Mouse (Mus musculus) megakaryocyte, adult 5-6 weeks (primary cell): ENCODE measurements around the gene Col5a1. TPM values are rescaled to one million over a fixed set of nuclear protein-coding genes. Genes with fewer than 3 reads are reported as not detected.

Experiments
- ATAC-seq: 2 replicates; pipeline ENCODE4 v1.8.0; 2016; ENCODE audit warnings: mild to moderate bottlenecking, inconsistent platforms; ENCODE audit not compliant: poor library complexity, severe bottlenecking
- total RNA-seq, 2 experiments: library from RNA; stranded (forward) in 1 of 2; stranded (reverse) in 1 of 2; fragments of 153-499, 151-499 nt in 1 of 2; fragments of 221-1000, 200-1000 nt in 1 of 2; gene quantifications; 2 replicates each; pipeline versions ENCODE4 v1.2.3 to v1.2.4; 2015 to 2017

The Col5a1 gene
- total RNA-seq, 2 experiments from 2014 or later: 1.1 to 2.2 TPM

GRCm38 (mm10) chr2:28031860-28032259 is 145.6 kb downstream of the Col5a1 start:
- ATAC-seq: no peak

DNA sequence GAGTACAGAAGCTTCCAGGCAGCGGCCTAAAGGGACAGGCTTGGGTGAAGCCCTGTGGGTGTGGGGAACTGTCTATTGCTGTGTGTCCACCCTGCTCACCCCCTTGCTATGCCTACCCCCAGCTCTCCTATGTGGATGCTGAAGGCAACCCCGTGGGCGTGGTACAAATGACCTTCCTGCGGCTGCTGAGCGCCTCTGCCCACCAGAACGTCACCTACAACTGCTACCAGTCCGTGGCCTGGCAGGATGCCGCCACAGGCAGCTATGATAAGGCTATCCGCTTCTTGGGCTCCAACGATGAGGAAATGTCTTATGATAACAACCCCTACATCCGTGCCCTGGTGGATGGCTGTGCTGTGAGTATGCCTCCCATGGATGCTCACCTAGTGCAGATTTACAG is 146.2 kb downstream of the Col5a1 start:
- peak; percentile 45; the same call in 1 of the 2 replicates for ATAC-seq

- ATAC-seq: no peak
These were observed 147.9 kb downstream of the Col5a1 start for GRCm38 (mm10) chr2:28034011-28034710.

- ATAC-seq: no peak
These were observed 150.6 kb downstream of the Col5a1 start for GRCm38 (mm10) chr2:28036788-28037187.

- no peak for ATAC-seq
These were observed 151.5 kb downstream of the Col5a1 start for GRCm38 (mm10) chr2:28037505-28038390.

DNA sequence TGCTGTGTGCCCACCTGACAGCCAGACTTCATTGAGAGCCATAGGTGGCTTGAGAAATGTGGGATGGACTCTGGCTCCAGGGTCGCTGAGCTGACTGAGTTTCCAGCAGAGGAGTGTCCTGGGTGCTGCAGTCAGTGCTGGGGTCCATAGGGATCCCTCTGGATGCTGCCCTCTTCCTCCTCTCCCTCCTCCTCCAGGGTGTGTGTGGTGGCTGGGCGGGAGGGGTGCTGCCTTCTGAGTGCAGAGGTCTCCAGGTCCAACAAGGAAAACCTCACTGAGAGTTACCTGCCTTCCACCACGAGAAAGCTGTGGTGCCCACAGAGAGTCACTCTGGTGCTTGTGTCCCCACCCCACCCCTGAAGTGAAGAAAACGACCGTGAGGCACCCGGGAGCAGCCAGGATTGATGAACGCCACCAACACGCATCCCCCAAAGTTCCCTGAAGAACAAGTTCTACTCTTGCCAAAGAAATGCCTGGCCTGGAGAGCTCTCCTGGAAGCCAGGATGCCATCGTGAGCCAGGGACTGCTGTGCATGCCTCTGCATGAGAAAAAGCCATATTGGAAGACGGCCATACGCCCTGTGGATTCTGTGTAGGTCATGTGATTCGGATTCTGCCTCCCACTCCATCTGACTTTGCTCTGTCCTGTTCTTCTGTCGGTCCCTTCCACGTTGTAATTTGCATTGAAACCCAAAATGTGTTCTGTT is 152.3 kb downstream of the Col5a1 start:
- ATAC-seq: no peak

DNA sequence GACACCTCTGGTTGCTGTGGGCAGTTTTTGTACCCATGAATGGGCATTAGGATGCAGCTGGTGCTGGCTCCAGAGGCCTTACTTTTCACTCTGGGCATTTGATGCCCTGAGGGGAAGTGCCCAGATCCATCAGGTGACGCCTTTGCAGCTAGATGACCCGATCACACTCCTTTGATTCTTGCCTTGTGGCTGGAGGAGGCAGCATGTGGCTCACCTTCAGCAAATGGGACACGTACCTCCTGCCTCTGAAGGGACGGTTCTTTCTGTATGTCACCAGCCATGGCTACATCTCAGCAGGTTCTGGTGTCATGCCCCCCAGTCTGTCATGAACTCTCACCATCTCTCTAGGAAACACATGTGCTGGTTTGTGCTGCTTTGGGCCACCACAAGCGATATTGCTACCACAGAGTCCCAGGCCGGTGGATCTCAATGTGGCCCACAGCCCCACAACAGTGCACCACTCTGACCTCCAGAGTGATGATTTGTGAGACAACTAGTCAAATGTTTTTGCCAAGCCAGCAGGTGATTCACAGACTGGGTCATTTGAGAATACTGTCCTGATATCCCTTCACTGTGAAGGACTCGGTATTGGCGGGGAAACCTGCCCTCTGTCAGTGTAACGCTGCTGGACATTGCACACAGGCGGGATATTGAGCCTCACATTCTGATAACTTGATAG is 153.6 kb downstream of the Col5a1 start:
- no peak for ATAC-seq

GRCm38 (mm10) chr2:28040466-28040865 is 154.2 kb downstream of the Col5a1 start:
- no peak for ATAC-seq

DNA sequence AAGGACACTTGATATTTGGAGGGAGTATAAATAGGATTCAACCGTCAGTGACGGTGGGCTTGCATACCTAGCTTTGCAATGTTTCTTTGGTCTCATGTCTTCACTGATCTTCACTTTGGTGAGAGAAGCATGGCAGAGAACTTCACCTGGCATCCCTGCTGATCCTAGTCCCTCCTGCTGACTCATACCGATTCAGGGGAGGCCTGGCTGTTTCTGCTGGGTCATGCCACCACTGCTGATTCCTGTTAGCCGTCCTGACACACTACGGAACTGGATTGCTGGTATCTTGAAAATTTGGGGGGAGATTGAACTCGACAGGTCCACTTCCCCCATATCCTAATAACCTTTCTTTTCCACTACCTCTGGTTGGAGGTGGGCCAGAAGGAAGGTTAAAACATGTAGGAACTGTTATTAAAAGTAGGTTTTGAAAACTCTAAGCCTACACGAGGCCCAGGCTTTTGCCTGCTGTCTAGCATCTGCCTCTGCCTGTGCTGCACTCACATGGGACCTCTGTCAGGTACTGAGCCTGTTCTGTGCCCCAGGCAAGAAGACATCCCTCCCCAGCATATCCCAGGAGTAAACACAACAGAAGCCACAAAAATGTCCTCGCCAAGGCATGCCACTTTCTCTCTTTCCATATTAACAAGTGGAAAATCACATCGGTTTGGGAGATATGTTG is 158.8 kb downstream of the Col5a1 start:
- ATAC-seq: no peak

- ATAC-seq: no peak
These were observed 160.1 kb downstream of the Col5a1 start for GRCm38 (mm10) chr2:28046311-28046710.

DNA sequence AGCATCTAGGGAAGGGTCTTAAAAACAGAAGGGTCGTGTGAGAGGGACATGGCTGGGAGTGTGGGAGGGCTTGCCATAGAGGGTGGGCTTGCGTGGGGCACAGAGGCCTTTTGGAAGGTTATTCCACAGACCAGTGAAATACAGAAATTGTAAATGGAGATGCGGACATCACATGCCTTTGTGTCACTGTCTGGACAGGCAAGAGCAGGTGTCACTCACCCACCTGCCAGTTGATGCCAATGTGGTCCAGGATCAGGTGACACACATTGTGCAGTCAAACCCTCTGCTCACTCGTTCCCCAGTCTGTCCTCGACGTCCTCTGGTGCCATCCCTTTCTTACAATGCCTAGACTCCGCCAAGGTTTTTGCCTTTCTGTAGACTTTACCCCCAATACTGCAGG is 160.9 kb downstream of the Col5a1 start:
- no peak for ATAC-seq

DNA sequence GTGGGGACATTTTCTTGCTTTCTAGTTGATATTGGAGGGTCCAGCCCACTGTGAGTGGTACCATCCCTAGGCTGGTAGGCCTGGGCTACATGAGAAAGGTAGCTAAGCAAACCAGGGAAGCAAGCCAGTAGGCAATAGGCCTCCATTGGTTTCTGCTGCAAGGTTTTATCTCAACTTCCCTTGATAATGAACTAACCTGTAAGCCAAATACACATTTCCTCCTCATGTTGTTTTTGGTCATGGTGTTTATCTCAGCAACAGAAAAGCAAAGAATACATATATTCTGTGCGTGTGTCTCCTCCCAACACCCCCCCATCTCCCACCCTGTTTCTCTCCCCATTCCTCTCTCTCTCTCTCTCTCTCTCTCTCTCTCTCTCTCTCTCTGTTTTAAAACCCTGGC is 173.7 kb downstream of the Col5a1 start:
- no peak for ATAC-seq

GRCm38 (mm10) chr2:28063711-28064338 is 177.6 kb downstream of the Col5a1 start:
- ATAC-seq: no peak

- ATAC-seq: no peak
These were observed 178.3 kb downstream of the Col5a1 start for GRCm38 (mm10) chr2:28064339-28065080.

DNA sequence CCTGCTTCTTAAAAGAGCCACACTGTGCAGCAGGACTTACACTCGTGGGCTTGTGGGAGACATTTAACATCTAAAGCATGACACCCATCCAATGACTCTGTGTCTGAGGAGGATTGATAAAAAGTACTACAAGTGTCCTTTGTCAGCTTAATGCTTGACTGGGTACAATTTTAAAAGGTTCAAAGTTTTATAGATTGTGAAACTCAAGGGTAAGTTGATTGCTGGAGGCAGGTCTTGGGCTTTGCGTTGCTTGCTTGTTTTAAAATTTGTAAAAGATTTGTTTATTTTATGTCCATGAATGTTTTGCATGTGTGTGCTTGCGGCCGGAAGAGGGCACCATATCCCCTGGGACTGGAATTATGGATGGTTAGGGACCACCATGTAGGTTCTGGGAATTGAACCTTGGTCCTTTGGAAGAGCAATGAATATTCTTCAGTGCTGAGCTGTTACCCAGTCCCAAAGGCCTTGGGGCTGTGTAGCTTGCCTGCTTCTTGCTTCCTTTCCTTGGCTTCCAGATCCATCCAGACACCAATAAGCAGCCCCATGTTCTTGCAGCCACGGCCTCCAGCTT is 178.9 kb downstream of the Col5a1 start:
- no peak for ATAC-seq

DNA sequence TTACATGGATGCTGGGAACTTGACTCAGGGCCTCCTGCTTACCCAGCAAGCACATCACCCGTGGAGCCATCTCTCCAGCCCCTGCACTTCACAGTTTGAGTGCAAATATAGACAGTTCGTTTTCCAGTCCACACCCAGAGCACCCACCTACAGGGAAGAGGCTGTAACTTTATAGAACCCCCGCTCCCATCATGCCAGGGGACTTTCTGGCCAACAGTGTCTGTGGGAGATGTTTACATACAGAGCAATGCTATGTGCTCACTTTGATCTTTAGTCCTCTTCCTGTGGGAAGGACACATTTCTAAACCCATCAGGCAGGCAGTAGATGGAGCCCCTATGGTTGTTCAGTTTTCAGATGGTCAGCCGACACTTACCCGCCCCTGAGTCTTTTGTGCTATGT is 180.5 kb downstream of the Col5a1 start:
- ATAC-seq: no peak

DNA sequence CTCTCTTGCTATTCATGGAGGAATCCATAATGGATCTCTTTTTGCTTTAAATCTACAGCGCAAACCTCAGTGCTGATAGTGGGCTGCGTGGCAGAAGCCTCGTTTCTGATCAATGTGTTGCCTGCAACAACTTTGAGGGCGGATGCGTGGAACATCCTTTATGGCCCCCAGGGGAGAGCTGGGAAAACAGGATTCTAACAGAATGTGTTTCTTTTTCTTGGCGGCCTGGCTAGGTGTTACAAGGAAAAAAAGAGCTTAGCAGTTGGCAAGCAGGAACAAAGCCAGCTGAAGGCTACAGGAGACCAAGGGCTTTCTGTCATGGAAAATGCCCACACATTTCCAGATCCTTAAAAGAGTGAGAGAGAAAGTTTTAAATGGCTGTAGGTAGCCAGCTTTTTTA is 180.9 kb downstream of the Col5a1 start:
- no peak for ATAC-seq

DNA sequence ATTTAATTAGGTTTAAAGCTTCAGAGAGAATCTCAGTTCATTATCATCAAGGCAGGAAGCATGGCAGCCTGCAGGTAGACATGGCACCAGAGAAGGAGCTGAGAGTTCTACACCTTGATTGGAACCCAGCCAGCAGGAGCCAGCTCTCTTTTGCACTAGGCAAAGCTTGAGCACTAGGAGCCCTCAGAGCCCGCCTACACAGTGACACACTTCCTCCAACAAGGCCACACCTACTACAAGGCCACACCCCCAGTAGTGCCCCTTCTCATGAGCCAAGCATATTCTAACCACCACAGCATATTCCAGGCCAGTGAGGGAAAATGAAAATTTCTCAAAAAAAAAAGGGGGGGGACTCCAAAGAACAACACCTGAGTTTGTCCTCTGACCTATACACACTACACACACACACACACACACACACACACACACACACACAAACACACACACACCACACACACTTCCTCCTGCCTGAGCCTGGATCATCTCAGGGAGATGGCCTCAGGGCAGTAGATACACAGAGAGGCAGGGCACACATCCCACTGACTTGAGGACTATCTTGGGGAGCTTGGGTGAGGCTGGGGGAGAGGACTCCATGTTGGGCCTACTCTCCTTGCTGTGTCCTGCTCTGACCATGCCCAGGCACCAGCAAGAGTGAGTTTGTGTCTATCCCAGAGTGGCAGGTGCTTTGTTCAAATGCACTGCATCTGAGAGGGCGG is 181.8 kb downstream of the Col5a1 start:
- no peak for ATAC-seq
